Mouse (Mus musculus) myocyte (in vitro differentiated cells): ENCODE measurements around the gene Rabep1.

ENCODE experiments used
- E2F4 ChIP-seq: IDR thresholded peaks from one replicate; pipeline ENCODE4 v1.6.1; 2011; ENCODE audit warnings: mild to moderate bottlenecking, control low read depth, moderate library complexity; ENCODE audit not compliant: insufficient read depth
- MAX ChIP-seq: IDR thresholded peaks from one replicate; pipeline ENCODE4 v1.6.1; 2011; ENCODE audit warnings: low read depth, mild to moderate bottlenecking, control low read depth
- MYOD1 ChIP-seq, 3 experiments: IDR thresholded peaks; one replicate each; pipeline ENCODE4 v1.6.1; 2011; ENCODE audit warnings: control low read depth in 2 of 3, low read depth in 2 of 3, mild to moderate bottlenecking in 2 of 3, moderate library complexity in 1 of 3; ENCODE audit not compliant: insufficient read length in 2 of 3, control insufficient read depth in 1 of 3
- MYOG ChIP-seq, 3 experiments: IDR thresholded peaks; one replicate each; pipeline ENCODE4 v1.6.1; 2011; ENCODE audit warnings: control low read depth in 2 of 3, low read depth in 2 of 3, mild to moderate bottlenecking in 2 of 3; ENCODE audit not compliant: insufficient read length in 2 of 3, control insufficient read depth in 1 of 3, insufficient read depth in 1 of 3
- POLR2A ChIP-seq: IDR thresholded peaks from one replicate; pipeline ENCODE4 v1.6.1; 2011; ENCODE audit warnings: low read depth, mild to moderate bottlenecking, control low read depth, moderate library complexity; ENCODE audit not compliant: insufficient read length
- USF1 ChIP-seq: IDR thresholded peaks from one replicate; pipeline ENCODE4 v1.6.1; 2011; ENCODE audit warnings: low read depth, mild to moderate bottlenecking, control low read depth, moderate library complexity

- peak; percentile 69 for TF ChIP-seq USF1
- TF ChIP-seq MAX = no peak
- no peak for TF ChIP-seq POLR2A
- TF ChIP-seq MYOD1 (IDR thresholded peaks at IDR 0.05; ENCODE audit: control insufficient read depth in 1 of 3, insufficient read length in 2 of 3, low read depth in 2 of 3) = peak; percentile 24 to 71 (median 71)
- no peak for TF ChIP-seq E2F4
- TF ChIP-seq MYOG (IDR thresholded peaks at IDR 0.05; ENCODE audit: control insufficient read depth in 1 of 3, insufficient read depth in 1 of 3, insufficient read length in 2 of 3, low read depth in 2 of 3) = no peak
Observed at GRCm38 (mm10) chr11:70890643-70891042, 46.1 kb downstream of the Rabep1 start.
